Mouse (Mus musculus) cerebral cortex, adult 2 months (tissue): ENCODE data around the gene Gm14569.

Experiments used
- WGBS: fragments of 180-500 bp; shearing (Covaris S2); methylation state at CpG from one replicate; pipeline ENCODE4 v1.1.7; 2018; 5-methylcytosine and 5-hydroxymethylcytosine counted together

Gm14569 gene

GRCm38 (mm10) chrX:36491730-36492129 lies at the start of gene Gm14569:
Gene Gm14569 (minus strand): TSS chrX:36491830.
- 94% methylated on average over 4 of the region's 4 CpGs for WGBS

GRCm38 (mm10) chrX:36534514-36534913 lies 42.9 kb upstream of the Gm14569 start:
- 4% methylated on average over 4 of the region's 4 CpGs for WGBS

- 61% methylated on average over 4 of the region's 4 CpGs for WGBS
These were observed 42.1 kb upstream of the Gm14569 start for GRCm38 (mm10) chrX:36533744-36534143.

GRCm38 (mm10) chrX:36530251-36530650 lies 38.6 kb upstream of the Gm14569 start:
- 80% methylated on average over 5 of the region's 5 CpGs for WGBS

DNA sequence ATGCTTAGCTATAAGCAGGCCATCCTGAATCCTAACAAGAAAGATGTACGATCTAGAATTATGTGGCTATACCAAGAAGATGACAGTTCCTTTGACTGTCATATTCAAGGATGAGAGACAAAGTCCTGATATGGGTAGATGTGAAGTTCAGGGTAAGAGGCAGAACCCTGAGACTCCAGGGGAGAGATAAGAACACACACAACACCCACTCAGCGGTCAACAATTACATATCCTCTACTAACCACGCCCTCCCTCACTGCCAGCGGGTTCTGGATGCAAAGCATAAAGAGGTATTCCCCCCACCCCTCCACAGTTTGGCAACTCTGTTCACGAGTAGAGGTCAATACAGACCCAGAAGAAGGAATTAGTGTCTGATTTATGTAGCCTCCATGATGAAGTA lies 32.1 kb upstream of the Gm14569 start:
- WGBS, result 79% methylated on average over 5 of the region's 5 CpGs

DNA sequence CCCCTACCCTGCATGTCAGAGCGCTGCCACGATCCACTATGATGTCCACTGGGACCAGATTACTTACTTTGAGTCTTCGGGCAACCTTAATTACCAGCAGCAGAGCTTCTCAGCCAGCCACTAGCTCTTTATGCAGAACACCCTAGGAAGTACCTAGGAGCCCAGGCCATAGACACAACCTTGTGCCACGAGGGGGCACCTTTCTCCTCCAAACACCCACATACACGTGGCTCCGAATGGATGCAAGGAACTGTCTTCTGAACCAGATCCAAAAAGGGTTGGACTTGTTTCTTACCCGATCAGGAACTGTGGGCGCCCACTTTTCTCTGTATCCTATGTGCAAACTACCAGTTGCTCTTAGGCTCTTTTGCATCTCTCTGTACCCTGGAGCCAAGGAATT lies 22.1 kb upstream of the Gm14569 start:
- 42% methylated on average over 8 of the region's 8 CpGs for WGBS

DNA sequence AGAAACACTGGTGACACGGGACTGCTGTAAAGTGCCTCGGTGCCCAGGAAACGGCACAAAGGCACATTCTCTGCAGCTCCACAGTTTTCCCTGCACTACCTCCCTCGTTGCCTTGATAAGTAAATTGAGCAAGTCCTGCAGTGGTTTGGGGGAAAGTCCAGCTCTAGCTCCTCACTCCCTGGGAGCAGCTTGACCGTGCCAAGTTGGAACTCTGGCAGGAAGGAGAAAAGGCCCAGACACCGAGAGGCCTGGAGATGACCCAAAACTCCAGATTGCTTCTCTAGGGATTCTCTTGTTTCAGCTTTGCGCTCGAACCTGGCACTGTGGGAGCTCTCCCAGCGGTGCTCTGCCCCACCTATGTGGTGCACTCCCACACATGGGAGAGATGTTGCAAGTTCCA lies 21.6 kb upstream of the Gm14569 start:
- WGBS, result 50% methylated on average over 9 of the region's 9 CpGs

GRCm38 (mm10) chrX:36506863-36507262 lies 15.2 kb upstream of the Gm14569 start:
- WGBS, result 33% methylated on average over 6 of the region's 6 CpGs

GRCm38 (mm10) chrX:36489506-36489905 lies 2.1 kb downstream of the Gm14569 start:
- WGBS, result 30% methylated on average over 3 of the region's 3 CpGs

DNA sequence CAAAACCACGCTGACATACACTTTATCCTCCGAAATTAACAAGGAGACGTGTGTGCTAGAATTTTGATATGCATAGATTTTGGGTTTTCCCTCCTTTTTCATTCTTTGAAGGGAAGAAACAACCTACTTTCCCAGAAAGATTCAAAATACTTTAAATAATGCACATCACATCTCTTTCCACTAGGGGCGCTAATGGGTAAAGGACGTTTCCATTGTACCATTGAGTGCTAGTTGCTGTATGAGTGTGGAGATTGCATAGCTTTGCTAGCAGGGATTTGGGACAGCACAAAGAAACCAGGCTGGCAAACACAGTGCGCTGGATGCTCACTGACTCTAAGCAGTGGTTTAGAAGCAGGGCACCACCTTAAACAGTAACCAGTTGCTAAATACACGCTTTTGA lies 3.6 kb downstream of the Gm14569 start:
- WGBS, result 41% methylated on average over 7 of the region's 7 CpGs

GRCm38 (mm10) chrX:36474873-36475272 lies 16.8 kb downstream of the Gm14569 start:
- 75% methylated on average over 3 of the region's 3 CpGs for WGBS

DNA sequence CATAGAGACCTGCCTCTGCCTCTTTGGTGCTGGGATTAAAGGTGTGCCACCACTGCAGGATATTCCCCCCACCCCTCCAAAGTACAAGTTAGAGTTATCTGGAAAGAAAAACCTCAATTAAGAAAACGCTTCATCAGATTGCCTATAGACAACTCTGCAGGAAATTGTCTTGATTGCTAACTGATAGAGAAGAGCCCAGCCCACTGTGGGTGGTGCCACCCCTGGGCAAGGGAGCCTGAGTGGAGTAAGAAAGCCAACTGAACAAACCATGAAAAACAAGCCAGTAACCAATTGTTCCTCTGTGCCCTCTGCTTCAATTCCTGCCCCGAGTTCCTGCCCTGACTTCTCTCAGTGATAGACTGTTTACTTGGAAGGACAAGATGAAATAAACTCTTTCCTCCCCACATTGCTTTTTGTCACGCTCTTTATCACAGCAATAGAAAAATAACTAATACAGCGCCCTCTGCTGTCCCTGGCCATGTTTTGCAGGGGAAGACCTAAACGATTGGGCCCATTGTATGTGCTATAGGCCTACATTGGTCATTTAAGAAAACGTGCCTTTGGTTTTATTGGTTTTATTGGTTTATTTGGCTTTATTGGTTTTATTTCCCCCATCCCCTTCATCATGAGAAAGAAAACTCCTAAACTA lies 17.4 kb downstream of the Gm14569 start:
- 51% methylated on average over 6 of the region's 6 CpGs for WGBS

DNA sequence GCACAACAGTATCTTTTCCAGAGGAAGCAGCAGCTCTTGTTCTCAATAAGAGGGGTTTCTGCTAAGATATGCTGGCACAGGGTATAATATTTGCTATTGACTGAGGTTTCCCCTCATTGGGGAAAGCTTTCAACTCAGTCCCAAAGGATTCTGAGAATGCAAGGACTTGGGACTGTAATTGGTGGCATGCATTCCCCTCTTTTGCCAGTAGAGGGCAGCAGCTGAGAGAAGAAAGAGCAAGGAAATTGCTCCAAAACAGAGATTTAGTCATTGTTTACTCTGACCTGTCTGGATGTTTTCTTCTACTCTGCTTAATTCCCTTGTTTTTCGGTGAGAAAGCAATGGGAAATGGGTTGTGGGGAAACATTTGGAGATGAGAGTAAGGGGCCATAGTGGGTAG lies 35.6 kb downstream of the Gm14569 start:
- 37% methylated on average over 1 of the region's 1 CpGs for WGBS

DNA sequence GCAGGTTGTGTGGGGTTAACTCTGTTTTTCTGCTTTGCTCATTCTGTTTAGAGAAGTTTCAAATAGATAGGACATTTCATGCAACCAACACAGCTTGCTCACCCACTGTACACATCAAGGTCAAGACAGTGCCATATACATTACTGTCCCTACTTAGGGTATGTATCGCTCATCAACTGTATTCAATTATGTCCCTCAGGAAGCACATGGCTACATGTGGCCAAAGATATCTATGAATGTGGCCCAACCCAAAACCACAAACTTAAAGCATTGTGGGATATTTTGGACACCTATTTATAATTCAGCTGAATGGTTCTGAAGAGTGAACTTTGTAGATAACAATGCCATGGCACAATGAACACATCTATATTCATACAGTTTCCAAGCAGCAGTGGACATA lies 53.7 kb downstream of the Gm14569 start:
- 100% methylated on average over 1 of the region's 1 CpGs for WGBS

GRCm38 (mm10) chrX:36434993-36435392 lies 56.6 kb downstream of the Gm14569 start:
- 36% methylated on average over 6 of the region's 6 CpGs for WGBS

GRCm38 (mm10) chrX:36419153-36419552 lies 72.5 kb downstream of the Gm14569 start:
- WGBS, result 80% methylated on average over 3 of the region's 3 CpGs

DNA sequence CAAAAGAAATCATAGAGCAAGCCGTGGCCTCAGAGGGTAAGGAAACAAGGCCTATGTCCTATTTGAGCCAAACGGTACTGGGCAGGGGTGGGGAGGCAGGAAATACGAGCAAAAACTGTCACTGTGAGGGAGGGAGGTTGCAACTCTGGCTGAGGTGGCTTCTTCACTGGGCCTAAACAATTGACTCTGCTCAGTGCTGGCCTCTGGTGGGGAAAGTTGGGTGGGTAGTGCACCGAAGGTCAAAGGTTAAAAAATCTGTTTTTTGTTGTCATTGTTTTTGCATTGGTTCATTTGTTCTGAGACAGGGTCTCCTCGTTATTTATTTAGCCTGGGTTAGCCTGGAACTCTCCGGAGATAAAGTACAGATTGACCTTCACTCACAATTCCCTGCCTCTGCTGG lies 89.3 kb downstream of the Gm14569 start:
- WGBS, result 69% methylated on average over 6 of the region's 6 CpGs

DNA sequence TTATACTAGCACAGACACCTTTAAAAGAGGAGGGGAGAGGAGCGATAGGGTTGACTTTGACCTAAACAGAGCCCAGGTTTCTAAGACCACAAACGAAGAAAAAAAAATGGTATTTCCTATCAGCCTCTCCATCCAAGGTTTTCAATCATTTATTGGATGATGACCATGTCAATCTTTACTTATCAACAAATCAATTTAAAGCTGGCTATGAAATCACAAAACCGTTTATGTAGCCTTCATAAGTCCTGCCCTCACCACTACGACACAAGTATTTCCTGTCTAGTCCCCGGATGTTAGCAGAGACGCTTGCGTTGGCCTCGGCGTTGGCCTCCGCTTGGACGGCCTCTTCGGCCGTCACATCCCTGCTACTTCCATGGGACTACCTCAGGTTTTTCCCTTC lies 90.7 kb downstream of the Gm14569 start, which contains the start of gene Gm6268:
Gm6268 (plus strand) TSS at position 301 of the 400 bp plus-strand sequence.
- 95% methylated on average over 13 of the region's 13 CpGs for WGBS

DNA sequence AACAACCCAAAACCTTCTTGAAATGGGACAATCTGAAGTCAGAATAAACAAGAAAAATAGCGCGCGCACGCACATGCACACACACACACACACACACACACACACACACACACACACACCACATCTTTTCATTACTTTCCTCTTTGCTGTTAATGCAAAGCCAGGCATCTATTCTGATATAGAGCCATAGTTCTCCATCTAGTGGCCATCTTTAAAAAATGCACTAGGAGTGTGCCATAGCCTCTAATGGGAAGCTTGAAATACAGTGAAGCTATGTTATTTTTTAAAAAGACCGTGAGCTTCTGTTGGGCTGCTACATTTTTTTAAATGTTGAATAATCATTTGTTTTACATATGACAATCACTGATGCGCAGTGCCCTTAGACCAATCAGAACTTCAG lies 98.4 kb downstream of the Gm14569 start:
- WGBS, result 35% methylated on average over 6 of the region's 6 CpGs

- 28% methylated on average over 6 of the region's 6 CpGs for WGBS
These were observed 99.0 kb downstream of the Gm14569 start for GRCm38 (mm10) chrX:36392672-36393071.

- 65% methylated on average over 2 of the region's 2 CpGs for WGBS
These were observed 101.1 kb downstream of the Gm14569 start for GRCm38 (mm10) chrX:36390503-36390902.

- WGBS, result 29% methylated on average over 3 of the region's 3 CpGs
These were observed 101.7 kb downstream of the Gm14569 start for GRCm38 (mm10) chrX:36389971-36390370.
